Mouse (Mus musculus): ENCODE results near the gene Yy1. TPM values are rescaled to one million over a fixed set of nuclear protein-coding genes. Genes with fewer than 3 reads are reported as not detected.

The Yy1 gene
- polyA plus RNA-seq, 1 experiment from 2014 or later = 11.4 TPM

DNA sequence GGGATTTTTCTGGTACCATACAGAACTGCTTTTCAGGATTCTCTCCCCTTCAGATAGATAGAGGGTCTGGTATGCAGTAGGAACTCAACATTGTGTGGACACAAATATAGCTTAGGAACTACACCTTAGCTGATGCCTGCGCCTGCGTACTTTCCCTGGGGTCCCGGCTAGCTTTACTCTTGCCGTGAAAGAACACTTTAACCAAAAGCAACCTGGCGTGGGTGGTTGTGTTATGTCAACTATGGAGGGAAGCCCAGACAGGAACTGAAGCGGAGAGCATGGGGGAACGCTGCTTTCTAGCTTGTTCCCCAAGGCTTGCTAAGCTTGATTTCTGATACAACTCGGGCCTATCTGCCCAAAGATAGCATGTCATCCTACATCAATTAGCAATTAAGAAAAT lies 34.5 kb upstream of the Yy1 start:
- WGBS = 69% methylated on average over 8 of the region's 8 CpGs
- Histone ChIP-seq H3K27ac (ENCODE audit: low read length) (no peak overlapping the region), H3K36me3 (ENCODE audit: control insufficient read depth, insufficient read depth, low read length) (no peaks in the 10 kb centered on the region), H3K4me2 (ENCODE audit: low read depth, low read length) (peak overlapping the region; percentile 65; the same call in 1 of the 2 replicates), H3K9ac (ENCODE audit: low read depth, low read length) (peak overlapping the region; percentile 27; the same call in 1 of the 2 replicates), H3K4me1 (ENCODE audit: control insufficient read depth, insufficient read depth, low read length) (0 out of 2 replicates have a peak, but pooled peaks cover 4% of the 10 kb centered on the region), H3K9me3 (ENCODE audit: control insufficient read depth, low read length) (no peaks in the 10 kb centered on the region), H3K27me3 (replicated peaks; ENCODE audit: control insufficient read depth, insufficient read depth, low read length) (no peaks in the 10 kb centered on the region), H3K4me3 (ENCODE audit: low read length) (0 out of 2 replicates have a peak overlapping the region, but pooled peaks have one; percentile 67)
- ATAC-seq = no peak

DNA sequence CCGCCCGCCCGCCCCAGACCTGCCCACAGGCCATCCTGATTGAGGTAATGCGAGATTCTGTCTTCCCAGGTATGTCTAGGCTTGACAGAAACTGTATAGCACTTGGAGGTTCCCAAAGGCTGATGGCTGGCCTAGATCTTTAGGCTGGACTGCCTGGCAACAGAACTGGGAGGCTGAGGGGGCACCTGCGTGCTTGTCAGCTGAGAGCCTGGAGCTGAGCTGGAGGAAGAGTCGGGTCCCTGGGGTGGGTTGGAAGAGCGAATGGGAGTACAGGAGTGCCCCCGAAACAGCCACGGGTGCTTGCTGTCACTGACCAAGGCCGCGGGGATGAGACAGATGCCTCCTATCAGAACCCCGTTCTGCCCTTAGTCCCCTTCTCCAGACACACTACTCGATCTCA lies 34.1 kb upstream of the Yy1 start:
- H3K4me3 ChIP-seq (ENCODE audit: low read length) = no peak overlapping the region
- WGBS = 85% methylated on average over 13 of the region's 13 CpGs
- no peak overlapping the region for H3K9ac ChIP-seq (ENCODE audit: low read depth, low read length)
- H3K27ac ChIP-seq (ENCODE audit: low read length) = no peak overlapping the region
- no peaks in the 10 kb centered on the region for H3K36me3 ChIP-seq (ENCODE audit: control insufficient read depth, insufficient read depth, low read length)
- no peak for ATAC-seq
- no peaks in the 10 kb centered on the region for H3K27me3 ChIP-seq (replicated peaks; ENCODE audit: control insufficient read depth, insufficient read depth, low read length)
- no peak overlapping the region for H3K4me2 ChIP-seq (ENCODE audit: low read depth, low read length)
- peaks cover 6% of the 10 kb centered on the region; the same call in 1 of the 2 replicates for H3K4me1 ChIP-seq (ENCODE audit: control insufficient read depth, insufficient read depth, low read length)
- no peaks in the 10 kb centered on the region for H3K9me3 ChIP-seq (ENCODE audit: control insufficient read depth, low read length)

DNA sequence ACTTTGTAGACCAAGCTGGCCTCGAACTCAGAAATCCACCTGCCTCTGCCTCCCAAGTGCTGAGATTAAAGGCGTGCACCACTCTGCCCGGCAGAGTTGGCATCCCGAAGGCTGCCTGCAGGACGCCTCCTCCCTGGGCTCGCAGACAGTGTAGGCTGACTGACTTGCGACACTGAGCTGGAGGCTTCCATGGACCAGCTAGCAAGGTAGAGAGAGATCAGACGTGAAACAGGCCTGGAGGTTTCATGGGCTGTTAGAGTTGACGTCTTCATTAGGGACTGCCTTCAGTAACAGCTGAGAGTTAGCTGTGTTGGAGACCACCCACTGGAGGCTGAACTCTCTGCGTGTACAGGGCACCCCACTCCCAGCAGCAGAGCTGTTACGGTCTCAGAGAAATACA lies 33.5 kb upstream of the Yy1 start:
- Histone ChIP-seq H3K4me2 (ENCODE audit: low read depth, low read length) (no peak overlapping the region), H3K36me3 (ENCODE audit: control insufficient read depth, insufficient read depth, low read length) (no peaks in the 10 kb centered on the region), H3K27ac (ENCODE audit: low read length) (no peak overlapping the region), H3K4me3 (ENCODE audit: low read length) (no peak overlapping the region), H3K4me1 (ENCODE audit: control insufficient read depth, insufficient read depth, low read length) (peaks cover 9% of the 10 kb centered on the region; the same call in 1 of the 2 replicates), H3K27me3 (replicated peaks; ENCODE audit: control insufficient read depth, insufficient read depth, low read length) (no peaks in the 10 kb centered on the region), H3K9ac (ENCODE audit: low read depth, low read length) (no peak overlapping the region), H3K9me3 (ENCODE audit: control insufficient read depth, low read length) (no peaks in the 10 kb centered on the region)
- no peak for ATAC-seq
- 71% methylated on average over 11 of the region's 11 CpGs for WGBS

DNA sequence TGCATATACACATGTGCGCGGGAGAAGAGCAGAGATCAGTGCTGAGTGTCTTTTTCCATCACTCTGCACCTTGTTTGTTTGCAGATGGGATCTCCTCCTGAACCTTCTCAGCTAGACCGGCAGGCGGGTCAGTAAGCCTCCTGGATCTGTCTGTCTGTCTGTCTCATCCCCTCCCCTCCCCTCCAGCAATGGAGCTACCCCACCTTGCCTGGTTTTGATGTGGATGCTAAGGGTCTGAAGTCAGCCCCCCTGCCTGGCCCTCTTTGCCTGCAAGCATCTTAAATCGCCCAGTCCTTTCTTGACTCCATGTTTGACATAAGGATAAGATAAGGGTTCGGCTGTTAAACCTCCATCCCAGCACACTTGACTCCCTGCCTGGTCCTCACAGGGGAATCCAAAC lies 32.8 kb upstream of the Yy1 start:
- H3K9me3 ChIP-seq (ENCODE audit: control insufficient read depth, low read length) = no peaks in the 10 kb centered on the region
- H3K4me2 ChIP-seq (ENCODE audit: low read depth, low read length) = no peak overlapping the region
- H3K4me3 ChIP-seq (ENCODE audit: low read length) = no peak overlapping the region
- no peaks in the 10 kb centered on the region for H3K36me3 ChIP-seq (ENCODE audit: control insufficient read depth, insufficient read depth, low read length)
- H3K27ac ChIP-seq (ENCODE audit: low read length) = no peak overlapping the region
- H3K9ac ChIP-seq (ENCODE audit: low read depth, low read length) = no peak overlapping the region
- peaks cover 11% of the 10 kb centered on the region; the same call in 1 of the 2 replicates for H3K4me1 ChIP-seq (ENCODE audit: control insufficient read depth, insufficient read depth, low read length)
- 66% methylated on average over 6 of the region's 6 CpGs for WGBS
- ATAC-seq = no peak
- H3K27me3 ChIP-seq (replicated peaks; ENCODE audit: control insufficient read depth, insufficient read depth, low read length) = no peaks in the 10 kb centered on the region

DNA sequence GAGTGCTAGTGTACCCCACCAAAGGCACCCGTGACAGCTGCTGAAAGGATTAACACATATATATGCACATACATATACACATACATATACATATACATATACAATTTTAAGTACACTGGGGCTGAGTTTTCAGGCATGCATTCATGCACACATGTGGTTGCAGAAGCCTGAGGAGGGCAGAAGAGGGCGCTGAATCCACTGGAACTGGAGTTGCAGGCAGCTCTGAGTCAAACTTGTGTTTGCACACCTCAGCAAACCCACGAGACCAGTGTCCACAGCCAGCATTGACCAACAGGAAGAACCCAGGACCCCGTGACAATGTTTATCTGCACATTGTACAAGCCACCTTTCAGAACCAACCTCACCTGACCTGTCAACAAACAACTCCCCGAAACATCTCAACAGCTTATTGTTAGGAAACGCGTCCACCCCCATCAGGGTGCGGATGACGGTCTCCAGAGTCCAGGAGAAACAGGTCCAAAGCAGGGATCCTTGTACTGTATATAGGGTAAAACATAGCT lies 32.2 kb upstream of the Yy1 start:
- no peak overlapping the region for H3K9ac ChIP-seq (ENCODE audit: low read depth, low read length)
- WGBS = 65% methylated on average over 9 of the region's 9 CpGs
- no peak overlapping the region for H3K27ac ChIP-seq (ENCODE audit: low read length)
- no peak overlapping the region for H3K4me3 ChIP-seq (ENCODE audit: low read length)
- H3K9me3 ChIP-seq (ENCODE audit: control insufficient read depth, low read length) = no peaks in the 10 kb centered on the region
- no peaks in the 10 kb centered on the region for H3K27me3 ChIP-seq (replicated peaks; ENCODE audit: control insufficient read depth, insufficient read depth, low read length)
- no peak overlapping the region for H3K4me2 ChIP-seq (ENCODE audit: low read depth, low read length)
- H3K4me1 ChIP-seq (ENCODE audit: control insufficient read depth, insufficient read depth, low read length) = peaks cover 15% of the 10 kb centered on the region; the same call in 1 of the 2 replicates
- no peak for ATAC-seq
- H3K36me3 ChIP-seq (ENCODE audit: control insufficient read depth, insufficient read depth, low read length) = no peaks in the 10 kb centered on the region

DNA sequence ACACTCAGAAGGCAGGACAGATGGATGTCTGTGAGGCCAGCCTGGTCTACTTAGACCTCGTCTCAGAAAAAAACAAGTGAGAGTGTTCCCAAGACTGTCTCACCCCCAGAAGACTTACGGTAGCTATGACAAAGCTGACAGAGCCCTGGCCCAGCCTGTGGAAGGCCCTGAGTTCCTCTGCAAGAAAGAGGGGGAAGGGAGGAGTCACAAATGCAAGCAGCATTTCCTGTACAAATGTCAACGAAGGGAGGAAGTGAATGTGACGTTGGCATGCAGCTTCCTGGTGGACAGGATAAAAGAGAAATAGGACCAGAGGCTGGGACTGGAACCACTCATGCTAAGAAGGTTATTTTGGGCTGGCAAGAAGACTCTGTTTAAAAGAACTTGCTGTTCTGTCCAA lies 31.6 kb upstream of the Yy1 start:
- Histone ChIP-seq H3K36me3 (ENCODE audit: control insufficient read depth, insufficient read depth, low read length) (no peaks in the 10 kb centered on the region), H3K27ac (ENCODE audit: low read length) (no peak overlapping the region), H3K27me3 (replicated peaks; ENCODE audit: control insufficient read depth, insufficient read depth, low read length) (no peaks in the 10 kb centered on the region), H3K4me2 (ENCODE audit: low read depth, low read length) (no peak overlapping the region), H3K4me3 (ENCODE audit: low read length) (no peak overlapping the region), H3K4me1 (ENCODE audit: control insufficient read depth, insufficient read depth, low read length) (peaks cover 20% of the 10 kb centered on the region), H3K9me3 (ENCODE audit: control insufficient read depth, low read length) (no peaks in the 10 kb centered on the region), H3K9ac (ENCODE audit: low read depth, low read length) (no peak overlapping the region)
- ATAC-seq = no peak
- 50% methylated on average over 4 of the region's 4 CpGs for WGBS

DNA sequence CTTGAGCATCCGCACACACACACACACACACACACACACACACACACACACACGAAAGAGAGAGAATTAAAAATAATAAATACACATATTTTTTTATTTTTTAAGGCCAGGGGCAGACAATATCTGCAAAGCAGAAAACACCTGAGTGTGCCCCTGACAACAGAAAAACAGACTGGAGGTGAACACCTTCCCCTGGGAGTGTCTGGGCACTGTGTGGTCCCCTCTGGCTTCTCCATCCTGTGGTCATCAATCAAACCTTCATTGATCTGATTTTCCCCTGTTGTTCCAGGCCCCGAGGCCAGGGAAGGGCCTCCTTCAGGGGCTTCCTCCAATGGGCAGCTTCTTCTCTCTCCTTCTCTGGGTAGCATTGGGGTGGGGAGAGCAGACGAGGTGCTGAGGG lies 31.1 kb upstream of the Yy1 start:
- 66% methylated on average over 4 of the region's 4 CpGs for WGBS
- Histone ChIP-seq H3K4me3 (ENCODE audit: low read length) (no peak overlapping the region), H3K4me1 (ENCODE audit: control insufficient read depth, insufficient read depth, low read length) (peaks cover 24% of the 10 kb centered on the region), H3K4me2 (ENCODE audit: low read depth, low read length) (no peak overlapping the region), H3K27ac (ENCODE audit: low read length) (no peak overlapping the region), H3K9ac (ENCODE audit: low read depth, low read length) (no peak overlapping the region), H3K9me3 (ENCODE audit: control insufficient read depth, low read length) (no peaks in the 10 kb centered on the region), H3K36me3 (ENCODE audit: control insufficient read depth, insufficient read depth, low read length) (no peaks in the 10 kb centered on the region), H3K27me3 (replicated peaks; ENCODE audit: control insufficient read depth, insufficient read depth, low read length) (no peaks in the 10 kb centered on the region)
- no peak for ATAC-seq

DNA sequence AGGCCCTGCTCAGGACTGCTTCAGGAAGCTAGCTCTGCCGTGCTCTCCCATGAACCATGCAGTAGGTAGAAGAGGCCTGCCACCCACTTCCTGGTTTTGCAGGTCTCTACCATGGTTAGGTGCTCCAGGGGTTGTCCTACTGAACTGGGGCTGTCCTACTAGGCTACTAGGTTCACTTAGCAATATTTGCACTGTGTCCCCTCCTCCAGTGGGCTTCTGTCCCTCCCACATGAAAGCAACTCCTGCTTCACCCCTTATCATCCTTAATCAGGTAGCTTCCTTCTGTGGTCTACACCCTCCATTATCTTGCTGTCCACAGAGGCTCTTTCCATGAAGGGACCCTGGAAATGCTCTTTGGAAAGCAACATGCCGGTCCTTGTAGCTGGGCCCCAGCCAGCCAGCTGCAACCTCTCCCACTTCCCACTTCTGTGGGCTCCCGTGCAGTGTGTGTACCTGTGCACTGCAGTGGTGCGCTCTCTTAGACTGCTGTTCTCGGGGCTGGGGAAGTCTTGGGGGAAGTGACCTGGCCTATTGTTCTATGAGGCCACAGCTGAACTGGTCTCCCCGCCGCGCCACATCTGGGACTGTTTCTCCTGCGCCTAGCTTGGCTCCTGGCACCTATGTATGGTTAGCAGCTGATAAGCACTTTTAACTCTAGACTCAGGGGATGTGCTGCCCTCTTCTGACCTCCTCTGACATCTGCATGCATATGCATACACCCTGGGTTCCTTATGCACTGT lies 29.5 kb upstream of the Yy1 start:
- Histone ChIP-seq H3K4me1 (ENCODE audit: control insufficient read depth, insufficient read depth, low read length) (peaks cover 23% of the 10 kb centered on the region), H3K36me3 (ENCODE audit: control insufficient read depth, insufficient read depth, low read length) (no peaks in the 10 kb centered on the region), H3K4me2 (ENCODE audit: low read depth, low read length) (no peak overlapping the region), H3K9me3 (ENCODE audit: control insufficient read depth, low read length) (no peaks in the 10 kb centered on the region), H3K27ac (ENCODE audit: low read length) (no peak overlapping the region), H3K27me3 (replicated peaks; ENCODE audit: control insufficient read depth, insufficient read depth, low read length) (no peaks in the 10 kb centered on the region), H3K4me3 (ENCODE audit: low read length) (no peak overlapping the region), H3K9ac (ENCODE audit: low read depth, low read length) (no peak overlapping the region)
- WGBS = 64% methylated on average over 9 of the region's 9 CpGs
- ATAC-seq = peak; percentile 52

DNA sequence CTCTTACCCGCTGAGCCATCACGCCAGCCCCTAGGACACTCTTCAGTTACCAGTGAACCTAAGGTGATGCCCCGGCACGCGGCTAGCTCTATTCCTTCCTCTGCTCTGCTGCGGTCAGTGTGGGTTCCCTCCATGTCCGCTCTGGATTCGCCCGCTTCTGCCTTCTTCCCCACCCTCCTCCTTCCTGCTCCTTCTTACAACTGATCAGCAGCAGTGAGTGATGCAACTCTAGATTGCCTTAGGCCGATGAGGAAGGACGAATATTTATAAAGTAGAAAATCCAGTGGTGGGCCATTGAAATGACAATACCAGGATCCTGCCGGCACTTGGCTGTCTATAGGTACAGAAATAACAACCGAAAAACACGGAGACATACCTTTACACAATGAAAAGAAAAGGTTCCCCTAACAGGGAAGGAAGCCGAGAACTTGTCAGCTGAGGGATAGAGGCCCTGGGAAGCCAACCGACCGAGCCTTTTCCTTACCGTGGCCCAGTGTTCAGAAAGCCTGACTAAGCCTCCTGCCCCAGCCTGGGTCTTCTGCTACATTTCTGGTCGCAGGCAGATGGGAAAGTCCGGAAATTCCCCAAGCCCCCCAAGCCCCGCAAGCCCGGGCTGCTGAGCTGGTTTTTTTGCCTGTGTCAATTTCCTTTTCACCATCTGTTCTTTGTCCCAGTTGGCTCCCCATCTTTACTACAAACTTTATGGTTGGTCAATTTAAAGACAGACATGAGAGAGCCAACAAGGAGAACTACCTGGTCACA lies 27.7 kb upstream of the Yy1 start:
- Histone ChIP-seq H3K36me3 (ENCODE audit: control insufficient read depth, insufficient read depth, low read length) (no peaks in the 10 kb centered on the region), H3K4me3 (ENCODE audit: low read length) (peak overlapping the region; percentile 49), H3K27ac (ENCODE audit: low read length) (peak overlapping the region; percentile 88; the same call in 1 of the 2 replicates), H3K27me3 (replicated peaks; ENCODE audit: control insufficient read depth, insufficient read depth, low read length) (no peaks in the 10 kb centered on the region), H3K9me3 (ENCODE audit: control insufficient read depth, low read length) (no peaks in the 10 kb centered on the region), H3K4me1 (ENCODE audit: control insufficient read depth, insufficient read depth, low read length) (peaks cover 23% of the 10 kb centered on the region), H3K9ac (ENCODE audit: low read depth, low read length) (peak overlapping the region; percentile 71), H3K4me2 (ENCODE audit: low read depth, low read length) (peak overlapping the region; percentile 75)
- no peak for ATAC-seq
- WGBS = 70% methylated on average over 22 of the region's 22 CpGs

Measured in intestine, embryonic 16.5 days (tissue).